Mouse (Mus musculus): ENCODE data around the gene Nos2.

DNA sequence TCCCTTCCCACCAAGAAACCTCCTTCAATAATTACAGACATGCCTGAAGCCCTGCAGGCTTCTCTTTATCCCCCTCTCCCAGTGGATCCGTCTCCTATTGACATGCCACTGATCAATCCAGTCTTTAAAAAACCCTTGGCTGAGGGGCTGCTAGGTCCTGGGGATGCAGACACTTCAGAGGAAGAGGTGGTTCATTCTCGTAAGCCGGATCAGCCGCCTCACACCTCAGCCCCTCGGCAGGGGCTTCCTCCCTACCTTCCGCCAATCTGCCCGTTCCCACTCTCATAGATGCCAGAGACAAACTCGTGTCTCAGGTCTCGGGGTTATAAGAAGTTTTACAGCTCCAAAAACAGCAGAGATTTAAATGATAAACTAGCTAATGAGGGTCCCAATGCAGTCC, 69.5 kb downstream of the Nos2 start:
- no peak for TF ChIP-seq CEBPB (IDR thresholded peaks at IDR 0.05; ENCODE audit: insufficient read depth, poor library complexity, severe bottlenecking)
- no peak for TF ChIP-seq POLR2A (IDR thresholded peaks at IDR 0.05; ENCODE audit: insufficient read length, low read depth)
- TF ChIP-seq E2F4 (IDR thresholded peaks at IDR 0.05; ENCODE audit: insufficient read depth), result no peak
- no peak for TF ChIP-seq REST (IDR thresholded peaks at IDR 0.05; ENCODE audit: insufficient read depth, insufficient read length)
- TF ChIP-seq TCF3 (IDR thresholded peaks at IDR 0.05; ENCODE audit: insufficient read length, low read depth), result no peak
- no peak for TF ChIP-seq MAX (IDR thresholded peaks at IDR 0.05; ENCODE audit: low read depth)
- no peak for TF ChIP-seq TCF12 (IDR thresholded peaks at IDR 0.05; ENCODE audit: insufficient read depth, poor library complexity, severe bottlenecking)
- TF ChIP-seq SRF (IDR thresholded peaks at IDR 0.05; ENCODE audit: control insufficient read depth, insufficient read length, low read depth), result no peak
- TF ChIP-seq USF1 (IDR thresholded peaks at IDR 0.05; ENCODE audit: low read depth), result no peak
- no peak for TF ChIP-seq MYOG (IDR thresholded peaks at IDR 0.05; ENCODE audit: control insufficient read depth in 1 of 3, insufficient read depth in 1 of 3, insufficient read length in 2 of 3, low read depth in 2 of 3)
